In the genomic region with DNA sequence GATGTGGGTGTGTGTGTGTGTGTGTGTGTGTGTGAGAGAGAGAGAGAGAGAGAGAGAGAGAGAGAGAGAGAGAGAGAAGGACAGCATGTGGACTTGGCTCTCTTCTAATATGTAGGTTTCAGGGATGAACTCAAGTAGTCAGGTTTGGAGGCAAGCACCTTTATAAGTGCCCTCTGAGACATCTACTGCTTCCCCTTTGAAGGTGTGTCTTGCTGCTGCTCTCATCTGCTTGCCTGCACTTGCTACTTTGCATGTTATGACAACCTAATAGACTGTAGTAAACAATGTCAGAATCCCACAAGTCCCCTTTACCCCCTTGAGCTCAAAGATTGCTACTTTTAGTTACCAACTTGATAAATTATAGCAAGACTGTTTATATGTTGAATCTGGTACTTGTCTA, we compare ENCODE assay signal across 12 mouse cellular contexts. TPM values are rescaled to one million over a fixed set of nuclear protein-coding genes. Genes with fewer than 3 reads are reported as not detected.
A peak's percentile ranks its signal among the peaks of the same experiment; 100 is the strongest.
DNase-seq lines count a peak whose midpoint lies in the region; ATAC-seq and TF ChIP-seq lines count a peak whose summit lies in the region.
"Had no signal": no experiment of that assay in that cellular context is flagged by ENCODE, and none has a peak within 500 bp of the region (broad histone marks: within the 10 kb centered on the region; RNA-seq: fewer than 3 reads in every experiment).

No protein-coding gene starts in this region.

- TF ChIP-seq CTCF in small intestine, adult 2 months (IDR thresholded peaks at IDR 0.05; ENCODE audit: extremely low read depth, insufficient read length, insufficient replicate concordance, low read depth, low read length) = no peak

- TF ChIP-seq POLR2A in small intestine, adult 2 months (IDR thresholded peaks at IDR 0.05; ENCODE audit: low read depth, low read length) = no peak

- no peak overlapping the region for H3K9ac ChIP-seq in heart, embryonic 16.5 days (ENCODE audit: low read length)
- H3K9ac ChIP-seq in intestine, embryonic 16.5 days (ENCODE audit: low read depth, low read length) = no peak overlapping the region
- no peak overlapping the region for H3K9ac ChIP-seq in kidney, embryonic 15.5 days

- H3K27me3 ChIP-seq in heart, embryonic 16.5 days (ENCODE audit: control insufficient read depth, insufficient read depth, low read length) = no peaks in the 10 kb centered on the region
- H3K27me3 ChIP-seq in intestine, embryonic 16.5 days (replicated peaks; ENCODE audit: control insufficient read depth, insufficient read depth, low read length) = no peaks in the 10 kb centered on the region
- no peaks in the 10 kb centered on the region for H3K27me3 ChIP-seq in small intestine, adult 2 months (ENCODE audit: control insufficient read depth, insufficient read depth, low read length)
- H3K27me3 ChIP-seq in kidney, embryonic 15.5 days = no peaks in the 10 kb centered on the region

- no peak for DNase-seq in heart, adult 11 months
- peak; percentile 32 for DNase-seq in adipocyte (ENCODE audit: low spot score)
- no peak for DNase-seq in thymus, postnatal 14 days
- no peak for DNase-seq in cerebellum, adult 18-20 months
- DNase-seq: cerebellum, postnatal 10 days; thymus, adult 2 months had no signal

- H3K9me3 ChIP-seq in heart, embryonic 16.5 days (replicated peaks; ENCODE audit: control insufficient read depth, low read length) = no peaks in the 10 kb centered on the region
- H3K9me3 ChIP-seq in intestine, embryonic 16.5 days (ENCODE audit: control insufficient read depth, low read length) = no peaks in the 10 kb centered on the region
- no peaks in the 10 kb centered on the region for H3K9me3 ChIP-seq in kidney, embryonic 15.5 days (replicated peaks)
- H3K9me3 ChIP-seq: limb, embryonic 10.5 days had no signal

- no peak for ATAC-seq in heart, embryonic 16.5 days (replicated peaks; ENCODE audit: extremely low read depth, insufficient read depth, low FRiP score)
- 0 out of 2 replicates have a peak, but pooled peaks have one; percentile 12 for ATAC-seq in intestine, embryonic 16.5 days
- ATAC-seq in kidney, embryonic 15.5 days (replicated peaks; ENCODE audit: low FRiP score) = no peak
- ATAC-seq: CD4-positive, CD25-positive, alpha-beta regulatory T cell, adult 4 months had no signal

- H3K4me2 ChIP-seq in heart, embryonic 16.5 days (ENCODE audit: low read depth, low read length) = peak overlapping the region; percentile 47; the same call in 1 of the 2 replicates
- no peak overlapping the region for H3K4me2 ChIP-seq in intestine, embryonic 16.5 days (ENCODE audit: low read depth, low read length)
- H3K4me2 ChIP-seq in kidney, embryonic 15.5 days = no peak overlapping the region

- no peak overlapping the region for H3K4me3 ChIP-seq in heart, embryonic 16.5 days (ENCODE audit: low read length)
- H3K4me3 ChIP-seq in intestine, embryonic 16.5 days (ENCODE audit: low read length) = no peak overlapping the region
- H3K4me3 ChIP-seq in small intestine, adult 2 months (ENCODE audit: low read depth, low read length) = no peak overlapping the region
- no peak overlapping the region for H3K4me3 ChIP-seq in kidney, embryonic 15.5 days (replicated peaks)
- H3K4me3 ChIP-seq: limb, embryonic 10.5 days had no signal

- H3K36me3 ChIP-seq in heart, embryonic 16.5 days (ENCODE audit: control insufficient read depth, insufficient read depth) = peaks cover 4% of the 10 kb centered on the region; the same call in 1 of the 2 replicates
- H3K36me3 ChIP-seq in intestine, embryonic 16.5 days (ENCODE audit: control insufficient read depth, insufficient read depth, low read length) = 0 out of 2 replicates have a peak, but pooled peaks cover 3% of the 10 kb centered on the region
- H3K36me3 ChIP-seq in small intestine, adult 2 months (ENCODE audit: control insufficient read depth, insufficient read depth, low read length) = peaks cover 22% of the 10 kb centered on the region
- H3K36me3 ChIP-seq in kidney, embryonic 15.5 days = peaks cover 29% of the 10 kb centered on the region

- peaks cover 48% of the 10 kb centered on the region for H3K4me1 ChIP-seq in heart, embryonic 16.5 days (ENCODE audit: control insufficient read depth, insufficient read depth, low read length)
- H3K4me1 ChIP-seq in intestine, embryonic 16.5 days (ENCODE audit: control insufficient read depth, insufficient read depth, low read length) = peaks cover 36% of the 10 kb centered on the region
- peaks cover 20% of the 10 kb centered on the region; the same call in 1 of the 2 replicates for H3K4me1 ChIP-seq in small intestine, adult 2 months (ENCODE audit: control insufficient read depth, insufficient read depth, insufficient read length, low read length)
- H3K4me1 ChIP-seq in kidney, embryonic 15.5 days = peaks cover 46% of the 10 kb centered on the region

- peak overlapping the region; percentile 53; the same call in 1 of the 2 replicates for H3K27ac ChIP-seq in heart, embryonic 16.5 days (ENCODE audit: low read length)
- H3K27ac ChIP-seq in intestine, embryonic 16.5 days (ENCODE audit: low read length) = no peak overlapping the region
- peak overlapping the region; percentile 82 for H3K27ac ChIP-seq in small intestine, adult 2 months (ENCODE audit: insufficient read depth, low read depth, low read length)
- no peak overlapping the region for H3K27ac ChIP-seq in kidney, embryonic 15.5 days
- H3K27ac ChIP-seq: limb, embryonic 10.5 days had no signal

RNA-seq across cellular contexts. Expression of gene Pum1, which starts 52.5 kb away (rescaled TPM):
- 52.7 and 54.3 TPM in 2 replicates for polyA plus RNA-seq in heart, embryonic 16.5 days (2015; fragmentation: Nextera tagmentation; extraction: Ambion mirVana)
- polyA plus RNA-seq in intestine, embryonic 16.5 days (2015; fragmentation: Nextera tagmentation; extraction: Ambion mirVana) = 57.8 and 60.8 TPM in 2 replicates
- 25.6 and 48.4 TPM in 2 replicates for polyA plus RNA-seq in small intestine, adult 2 months (2012; rRNA removed)
- polyA plus RNA-seq in kidney, embryonic 15.5 days (2015; fragmentation: Nextera tagmentation; extraction: Ambion mirVana) = 93.3 and 101 TPM in 2 replicates

Comparison
In these comparisons a context has a peak if more than half of its experiments do, and no peak if none do; other contexts are left out.
1. H3K27ac ChIP-seq: peak in heart, embryonic 16.5 days (single experiment) and small intestine, adult 2 months (single experiment); none in intestine, embryonic 16.5 days (single experiment) and kidney, embryonic 15.5 days (single experiment).